Mouse (Mus musculus): ENCODE results near the gene Kdelc1. TPM values are rescaled to one million over a fixed set of nuclear protein-coding genes. Genes with fewer than 3 reads are reported as not detected.

Gene Kdelc1
- polyA plus RNA-seq (2014; fragmentation: Nextera tagmentation; extraction: Ambion mirVana), result 56.9 and 59.9 TPM in 2 replicates

GRCm38 (mm10) chr1:44118239-44119054 lies at the start of gene Kdelc1, which contains the start of gene Bivm:
Kdelc1 (minus strand) TSS chr1:44118808.
Bivm (plus strand) TSS chr1:44118957.
- H3K9me3 ChIP-seq (ENCODE audit: control insufficient read depth, low read length), result no peaks in the 10 kb centered on the region
- peak within 1 kb of the TSS; percentile 51 for H3K4me3 ChIP-seq (ENCODE audit: low read depth, low read length)
- peak within 1 kb of the TSS; percentile 75 for H3K4me2 ChIP-seq (replicated peaks; ENCODE audit: low read depth, low read length)
- H3K27ac ChIP-seq (ENCODE audit: low read depth, low read length), result peak within 1 kb of the TSS; percentile 96
- peak within 1 kb of the TSS; percentile 81 for H3K9ac ChIP-seq (ENCODE audit: low read depth, low read length)
- ATAC-seq (ENCODE audit: low FRiP score) (peak; percentile 96), DNase-seq (ENCODE audit: low spot score) (peak; percentile 87)
- no peaks in the 10 kb centered on the region for H3K36me3 ChIP-seq (ENCODE audit: control insufficient read depth, insufficient read depth, low read length)
- WGBS, result under 1% methylated on average over 39 of the region's 39 CpGs
- H3K4me1 ChIP-seq (replicated peaks; ENCODE audit: control insufficient read depth, insufficient read depth, low read length), result no peaks in the 10 kb centered on the region
- H3K27me3 ChIP-seq (ENCODE audit: control insufficient read depth, insufficient read depth, low read length), result no peaks in the 10 kb centered on the region

GRCm38 (mm10) chr1:44167859-44168383 lies 49.3 kb upstream of the Kdelc1 start:
- no peaks in the 10 kb centered on the region for H3K4me1 ChIP-seq (replicated peaks; ENCODE audit: control insufficient read depth, insufficient read depth, low read length)
- 97% methylated on average over 3 of the region's 3 CpGs for WGBS
- no peak for DNase-seq (ENCODE audit: low spot score)
- H3K4me2 ChIP-seq (replicated peaks; ENCODE audit: low read depth, low read length), result no peak overlapping the region
- H3K4me3 ChIP-seq (ENCODE audit: low read depth, low read length), result no peak overlapping the region
- H3K27me3 ChIP-seq (ENCODE audit: control insufficient read depth, insufficient read depth, low read length), result no peaks in the 10 kb centered on the region
- no peak overlapping the region for H3K27ac ChIP-seq (ENCODE audit: low read depth, low read length)
- H3K9ac ChIP-seq (ENCODE audit: low read depth, low read length), result no peak overlapping the region
- H3K9me3 ChIP-seq (ENCODE audit: control insufficient read depth, low read length), result no peaks in the 10 kb centered on the region; the same call in 1 of the 2 replicates
- no peak for ATAC-seq (ENCODE audit: low FRiP score)
- H3K36me3 ChIP-seq (ENCODE audit: control insufficient read depth, insufficient read depth, low read length), result peaks cover 34% of the 10 kb centered on the region

GRCm38 (mm10) chr1:44162389-44162788 lies 43.8 kb upstream of the Kdelc1 start:
- no peak for DNase-seq (ENCODE audit: low spot score)
- ATAC-seq (ENCODE audit: low FRiP score), result no peak
- Histone ChIP-seq H3K9me3 (ENCODE audit: control insufficient read depth, low read length) (no peaks in the 10 kb centered on the region), H3K27ac (ENCODE audit: low read depth, low read length) (no peak overlapping the region), H3K4me2 (replicated peaks; ENCODE audit: low read depth, low read length) (no peak overlapping the region), H3K9ac (ENCODE audit: low read depth, low read length) (no peak overlapping the region), H3K4me1 (replicated peaks; ENCODE audit: control insufficient read depth, insufficient read depth, low read length) (no peaks in the 10 kb centered on the region), H3K4me3 (ENCODE audit: low read depth, low read length) (no peak overlapping the region), H3K36me3 (ENCODE audit: control insufficient read depth, insufficient read depth, low read length) (peaks cover 7% of the 10 kb centered on the region), H3K27me3 (ENCODE audit: control insufficient read depth, insufficient read depth, low read length) (no peaks in the 10 kb centered on the region)
- whole genome bisulfite sequencing, result 97% methylated on average over 5 of the region's 5 CpGs

- 92% methylated on average over 6 of the region's 6 CpGs for WGBS
- Histone ChIP-seq H3K4me1 (replicated peaks; ENCODE audit: control insufficient read depth, insufficient read depth, low read length) (no peaks in the 10 kb centered on the region), H3K27ac (ENCODE audit: low read depth, low read length) (no peak overlapping the region), H3K9ac (ENCODE audit: low read depth, low read length) (no peak overlapping the region), H3K9me3 (ENCODE audit: control insufficient read depth, low read length) (no peaks in the 10 kb centered on the region), H3K4me2 (replicated peaks; ENCODE audit: low read depth, low read length) (no peak overlapping the region), H3K27me3 (ENCODE audit: control insufficient read depth, insufficient read depth, low read length) (no peaks in the 10 kb centered on the region), H3K4me3 (ENCODE audit: low read depth, low read length) (no peak overlapping the region), H3K36me3 (ENCODE audit: control insufficient read depth, insufficient read depth, low read length) (peaks cover 1% of the 10 kb centered on the region)
- DNase-seq (ENCODE audit: low spot score) (no peak), ATAC-seq (ENCODE audit: low FRiP score) (no peak)
Observed at GRCm38 (mm10) chr1:44161818-44162217, 43.2 kb upstream of the Kdelc1 start.

GRCm38 (mm10) chr1:44158317-44158716 lies 39.7 kb upstream of the Kdelc1 start:
- 85% methylated on average over 6 of the region's 6 CpGs for WGBS
- Histone ChIP-seq H3K27me3 (ENCODE audit: control insufficient read depth, insufficient read depth, low read length) (no peaks in the 10 kb centered on the region), H3K4me3 (ENCODE audit: low read depth, low read length) (no peak overlapping the region), H3K9me3 (ENCODE audit: control insufficient read depth, low read length) (no peaks in the 10 kb centered on the region), H3K27ac (ENCODE audit: low read depth, low read length) (no peak overlapping the region), H3K9ac (ENCODE audit: low read depth, low read length) (no peak overlapping the region), H3K36me3 (ENCODE audit: control insufficient read depth, insufficient read depth, low read length) (no peaks in the 10 kb centered on the region), H3K4me1 (replicated peaks; ENCODE audit: control insufficient read depth, insufficient read depth, low read length) (no peaks in the 10 kb centered on the region), H3K4me2 (replicated peaks; ENCODE audit: low read depth, low read length) (no peak overlapping the region)
- no peak for DNase-seq (ENCODE audit: low spot score)
- ATAC-seq (ENCODE audit: low FRiP score), result no peak

GRCm38 (mm10) chr1:44155287-44155686 lies 36.7 kb upstream of the Kdelc1 start:
- no peak overlapping the region for H3K4me3 ChIP-seq (ENCODE audit: low read depth, low read length)
- no peaks in the 10 kb centered on the region for H3K4me1 ChIP-seq (replicated peaks; ENCODE audit: control insufficient read depth, insufficient read depth, low read length)
- H3K9me3 ChIP-seq (ENCODE audit: control insufficient read depth, low read length), result no peaks in the 10 kb centered on the region
- H3K27me3 ChIP-seq (ENCODE audit: control insufficient read depth, insufficient read depth, low read length), result no peaks in the 10 kb centered on the region
- DNase-seq (ENCODE audit: low spot score) (no peak), ATAC-seq (ENCODE audit: low FRiP score) (no peak)
- no peaks in the 10 kb centered on the region for H3K36me3 ChIP-seq (ENCODE audit: control insufficient read depth, insufficient read depth, low read length)
- H3K9ac ChIP-seq (ENCODE audit: low read depth, low read length), result no peak overlapping the region
- WGBS, result 95% methylated on average over 4 of the region's 4 CpGs
- H3K27ac ChIP-seq (ENCODE audit: low read depth, low read length), result no peak overlapping the region
- H3K4me2 ChIP-seq (replicated peaks; ENCODE audit: low read depth, low read length), result no peak overlapping the region

GRCm38 (mm10) chr1:44148706-44149105 lies 30.1 kb upstream of the Kdelc1 start:
- H3K4me3 ChIP-seq (ENCODE audit: low read depth, low read length), result peak overlapping the region; percentile 78
- H3K9ac ChIP-seq (ENCODE audit: low read depth, low read length), result peak overlapping the region; percentile 96
- WGBS, result 49% methylated on average over 6 of the region's 6 CpGs
- H3K4me1 ChIP-seq (replicated peaks; ENCODE audit: control insufficient read depth, insufficient read depth, low read length), result no peaks in the 10 kb centered on the region
- peak overlapping the region; percentile 98; the same call in 1 of the 2 replicates for H3K27ac ChIP-seq (ENCODE audit: low read depth, low read length)
- DNase-seq (ENCODE audit: low spot score), result peak; percentile 38
- H3K4me2 ChIP-seq (replicated peaks; ENCODE audit: low read depth, low read length), result peak overlapping the region; percentile 60
- ATAC-seq (ENCODE audit: low FRiP score), result no peak
- H3K27me3 ChIP-seq (ENCODE audit: control insufficient read depth, insufficient read depth, low read length), result no peaks in the 10 kb centered on the region
- no peaks in the 10 kb centered on the region for H3K36me3 ChIP-seq (ENCODE audit: control insufficient read depth, insufficient read depth, low read length)
- no peaks in the 10 kb centered on the region for H3K9me3 ChIP-seq (ENCODE audit: control insufficient read depth, low read length)

- no peaks in the 10 kb centered on the region for H3K4me1 ChIP-seq (replicated peaks; ENCODE audit: control insufficient read depth, insufficient read depth, low read length)
- peak within 1 kb of the TSS; percentile 98 for H3K27ac ChIP-seq (ENCODE audit: low read depth, low read length)
- under 1% methylated on average over 66 of the region's 66 CpGs for WGBS
- no peaks in the 10 kb centered on the region for H3K36me3 ChIP-seq (ENCODE audit: control insufficient read depth, insufficient read depth, low read length)
- H3K4me2 ChIP-seq (replicated peaks; ENCODE audit: low read depth, low read length), result peak within 1 kb of the TSS; percentile 60
- H3K9me3 ChIP-seq (ENCODE audit: control insufficient read depth, low read length), result no peaks in the 10 kb centered on the region
- peak; percentile 97 for ATAC-seq (ENCODE audit: low FRiP score)
- DNase-seq (ENCODE audit: low spot score), result peak; percentile 91
- peak within 1 kb of the TSS; percentile 96 for H3K9ac ChIP-seq (ENCODE audit: low read depth, low read length)
- peak within 1 kb of the TSS; percentile 78 for H3K4me3 ChIP-seq (ENCODE audit: low read depth, low read length)
- no peaks in the 10 kb centered on the region for H3K27me3 ChIP-seq (ENCODE audit: control insufficient read depth, insufficient read depth, low read length)
Observed at GRCm38 (mm10) chr1:44147563-44148381, 29.2 kb upstream of the Kdelc1 start, which contains the start of gene Ercc5. Ercc5 (plus strand) TSS chr1:44147744.
